Mouse (Mus musculus) CH12.LX (cell line): ENCODE data around the gene 2610318N02Rik.

Source experiments
- CHD1 ChIP-seq: IDR thresholded peaks from 2 replicates; pipeline ENCODE4 v1.6.1; 2012; ENCODE audit warnings: low read depth, low read length, improper control_type of control experiment, inconsistent platforms
- CTCF ChIP-seq, 2 experiments: IDR thresholded peaks in 1 of 2; conservative IDR thresholded peaks in 1 of 2; 2 replicates each; pipeline ENCODE4 v1.5.1; 2011 to 2012; ENCODE audit warnings: low read depth in 2 of 2, low read length in 2 of 2, improper control_type of control experiment in 1 of 2, inconsistent platforms in 1 of 2, mild to moderate bottlenecking in 1 of 2, moderate library complexity in 1 of 2
- HCFC1 ChIP-seq: IDR thresholded peaks from 2 replicates; pipeline ENCODE4 v1.6.1; 2012; ENCODE audit warnings: low read depth, mild to moderate bottlenecking, inconsistent platforms, low read length, improper control_type of control experiment
- MAX ChIP-seq: IDR thresholded peaks from 2 replicates; pipeline ENCODE4 v1.6.1; 2011; ENCODE audit warnings: low read length, improper control_type of control experiment
- MYC ChIP-seq: IDR thresholded peaks from 2 replicates; pipeline ENCODE4 v1.6.1; 2011; ENCODE audit warnings: low read depth, mild to moderate bottlenecking, improper control_type of control experiment, low read length
- POLR2A ChIP-seq: IDR thresholded peaks from 2 replicates; pipeline ENCODE4 v1.6.1; 2011; ENCODE audit warnings: low read depth, mild to moderate bottlenecking, improper control_type of control experiment, low read length
- SIN3A ChIP-seq: IDR thresholded peaks from 2 replicates; pipeline ENCODE4 v1.6.1; 2012; ENCODE audit warnings: low read length, improper control_type of control experiment, inconsistent platforms
- SMC3 ChIP-seq: IDR thresholded peaks from 2 replicates; pipeline ENCODE4 v1.6.1; 2011; ENCODE audit warnings: low read depth, low read length, improper control_type of control experiment
- UBTF ChIP-seq: IDR thresholded peaks from 2 replicates; pipeline ENCODE4 v1.6.1; 2012; ENCODE audit warnings: low read depth, mild to moderate bottlenecking, inconsistent platforms, low read length, improper control_type of control experiment, moderate library complexity

GRCm38 (mm10) chr16:17069511-17070443, 55.2 kb downstream of the 2610318N02Rik start, which contains the start of gene Ypel1:
- TF ChIP-seq CTCF (conservative IDR thresholded peaks at IDR 0.05 in 1 of 2, IDR thresholded peaks at IDR 0.05 in 1 of 2; ENCODE audit: low read depth in 2 of 2, low read length in 2 of 2) (peak in 1 of 2 experiments; percentile 72; a peak in 2 of 4 replicates), CHD1 (no peak), POLR2A (peak; percentile 43; the same call in 1 of the 2 replicates), MAX (peak; percentile 62; the same call in 1 of the 2 replicates), HCFC1 (peak; percentile 27; the same call in 1 of the 2 replicates), MYC (0 out of 2 replicates have a peak, but pooled peaks have one; percentile 40), SMC3 (no peak), SIN3A (peak; percentile 84), UBTF (peak; percentile 94)
